Mouse (Mus musculus) embryonic facial prominence, embryonic 13.5 days (tissue): ENCODE measurements around the gene Exph5. TPM values are rescaled to one million over a fixed set of nuclear protein-coding genes. Genes with fewer than 3 reads are reported as not detected.

Experiments used
- ATAC-seq: fragments of 200-750 bp; cut with Nextera tagmentation; 2 replicates; pipeline ENCODE4 v1.8.0; 2017; ENCODE audit warnings: low read depth; ENCODE audit not compliant: insufficient number of reproducible peaks, insufficient read depth, low FRiP score, low TSS enrichment
- H3K27ac ChIP-seq: fragments of 300-500 bp; sonication (generic); 2 replicates; pipeline ENCODE4 v1.5.1; 2015; ENCODE audit warnings: moderate library complexity, mild to moderate bottlenecking, inconsistent platforms
- H3K27me3 ChIP-seq: fragments of 300-500 bp; sonication (generic); 2 replicates; pipeline ENCODE4 v1.6.1; 2015; ENCODE audit warnings: mild to moderate bottlenecking, inconsistent platforms
- H3K36me3 ChIP-seq: fragments of 300-500 bp; sonication (generic); 2 replicates; pipeline ENCODE4 v1.6.1; 2015; ENCODE audit warnings: mild to moderate bottlenecking, inconsistent platforms
- H3K4me1 ChIP-seq: fragments of 300-500 bp; sonication (generic); 2 replicates; pipeline ENCODE4 v1.6.1; 2015; ENCODE audit warnings: inconsistent platforms
- H3K4me2 ChIP-seq: fragments of 300-500 bp; sonication (generic); 2 replicates; pipeline ENCODE4 v1.6.1; 2015; ENCODE audit warnings: moderate library complexity, mild to moderate bottlenecking, inconsistent platforms
- H3K4me3 ChIP-seq: fragments of 300-500 bp; sonication (generic); 2 replicates; pipeline ENCODE4 v1.5.1; 2015; ENCODE audit warnings: mild to moderate bottlenecking, inconsistent platforms
- H3K9ac ChIP-seq: fragments of 300-500 bp; sonication (generic); 2 replicates; pipeline ENCODE4 v1.6.1; 2015; ENCODE audit warnings: mild to moderate bottlenecking, inconsistent platforms
- H3K9me3 ChIP-seq: fragments of 300-500 bp; sonication (generic); 2 replicates; pipeline ENCODE4 v1.6.1; 2016; ENCODE audit warnings: inconsistent platforms
- WGBS: fragments of 180-500 bp; shearing (Covaris S2); methylation state at CpG from one replicate; pipeline ENCODE4 v1.1.7; 2015; ENCODE audit warnings: mixed read lengths; 5-methylcytosine and 5-hydroxymethylcytosine counted together
- polyA plus RNA-seq: library from polyadenylated mRNA; unstranded; fragments of >200 nt; fragmentation: Nextera tagmentation; extraction: Ambion mirVana; gene quantifications from 2 replicates; pipeline ENCODE4 v1.2.1, GENCODE M21; 2015

The Exph5 gene
- polyA plus RNA-seq, 1 experiment from 2014 or later, result 1.5 TPM

DNA sequence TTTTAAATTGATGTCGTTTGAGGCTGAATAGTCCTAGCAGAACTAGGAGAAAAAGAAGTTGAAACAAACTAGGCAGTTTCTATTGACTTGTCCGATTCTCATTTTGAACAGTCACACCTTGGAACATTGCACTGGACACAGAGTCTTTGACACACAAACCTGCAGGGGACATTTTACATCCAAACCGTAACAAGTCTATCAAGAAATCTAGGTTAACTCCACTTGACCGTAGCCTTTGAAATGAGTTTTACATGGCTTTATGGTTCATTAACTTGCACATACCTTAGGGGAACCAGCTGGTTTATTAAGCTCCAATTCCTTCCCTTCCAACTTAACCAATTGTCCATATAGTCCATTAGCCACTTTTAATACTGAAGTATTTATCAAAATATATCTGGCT, 99.2 kb downstream of the Exph5 start:
- no peak overlapping the region for H3K4me2 ChIP-seq
- H3K27ac ChIP-seq, result no peak overlapping the region
- H3K4me3 ChIP-seq, result no peak overlapping the region
- H3K27me3 ChIP-seq, result no peaks in the 10 kb centered on the region
- WGBS, result 82% methylated on average over 4 of the region's 4 CpGs
- no peak for ATAC-seq
- H3K36me3 ChIP-seq, result peaks cover 5% of the 10 kb centered on the region; the same call in 1 of the 2 replicates
- H3K4me1 ChIP-seq, result peaks cover 22% of the 10 kb centered on the region
- no peaks in the 10 kb centered on the region for H3K9me3 ChIP-seq
- no peak overlapping the region for H3K9ac ChIP-seq

DNA sequence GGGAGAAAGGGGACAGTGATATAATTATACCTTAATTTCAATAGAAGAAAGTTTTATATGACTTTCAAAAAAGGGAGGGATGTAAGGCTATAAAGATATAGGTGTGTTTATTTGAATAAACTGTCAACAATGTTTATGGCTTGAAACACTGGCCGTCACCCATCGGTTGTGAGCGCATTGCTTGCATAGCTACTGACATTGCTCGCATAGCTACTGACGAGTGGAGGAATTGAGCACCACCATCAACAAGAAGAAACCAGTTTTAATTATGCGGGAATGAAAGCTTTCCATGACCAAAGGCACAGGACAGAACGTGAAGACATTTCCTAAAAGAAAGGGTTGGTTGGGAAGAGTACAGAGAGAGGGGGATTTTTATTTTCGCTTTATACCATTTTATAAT, 99.7 kb downstream of the Exph5 start:
- H3K27me3 ChIP-seq, result no peaks in the 10 kb centered on the region
- H3K4me2 ChIP-seq, result no peak overlapping the region
- ATAC-seq, result no peak
- no peak overlapping the region for H3K4me3 ChIP-seq
- no peak overlapping the region for H3K27ac ChIP-seq
- H3K9ac ChIP-seq, result no peak overlapping the region
- peaks cover 22% of the 10 kb centered on the region for H3K4me1 ChIP-seq
- H3K36me3 ChIP-seq, result peaks cover 5% of the 10 kb centered on the region; the same call in 1 of the 2 replicates
- 79% methylated on average over 8 of the region's 8 CpGs for WGBS
- H3K9me3 ChIP-seq, result no peaks in the 10 kb centered on the region

DNA sequence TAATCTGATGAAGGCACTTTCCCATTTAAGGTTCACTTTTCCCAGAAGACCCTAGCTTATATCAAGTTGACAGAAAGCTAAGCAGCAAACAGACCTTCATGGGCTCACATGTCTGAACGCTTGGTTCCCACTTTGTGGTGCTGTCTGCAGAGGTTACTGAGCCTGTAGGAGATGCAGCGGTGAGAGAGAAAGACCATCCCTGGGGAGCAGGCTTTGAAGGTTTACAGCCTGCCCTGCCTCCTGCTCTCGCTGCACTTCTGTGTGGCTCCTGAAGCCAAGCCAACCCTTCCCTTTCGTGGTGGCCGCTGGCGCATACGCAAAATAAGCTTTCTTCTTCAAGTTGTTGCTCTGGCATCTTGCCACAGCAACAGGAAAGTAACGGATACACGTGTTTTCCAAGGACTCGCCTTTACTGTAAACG, 100.8 kb downstream of the Exph5 start, which contains the start of gene 4930550C14Rik:
TSS of gene 4930550C14Rik (plus strand) at position 35 of the 421 bp plus-strand sequence.
- H3K4me1 ChIP-seq, result peaks cover 22% of the 10 kb centered on the region
- H3K9ac ChIP-seq, result peak within 1 kb of the TSS; percentile 44
- ATAC-seq, result no peak
- no peaks in the 10 kb centered on the region for H3K27me3 ChIP-seq
- H3K36me3 ChIP-seq, result peaks cover 5% of the 10 kb centered on the region; the same call in 1 of the 2 replicates
- peak within 1 kb of the TSS; percentile 14 for H3K4me3 ChIP-seq
- peak within 1 kb of the TSS; percentile 64 for H3K27ac ChIP-seq
- peak within 1 kb of the TSS; percentile 50 for H3K4me2 ChIP-seq
- no peaks in the 10 kb centered on the region for H3K9me3 ChIP-seq
- WGBS, result 25% methylated on average over 11 of the region's 11 CpGs

DNA sequence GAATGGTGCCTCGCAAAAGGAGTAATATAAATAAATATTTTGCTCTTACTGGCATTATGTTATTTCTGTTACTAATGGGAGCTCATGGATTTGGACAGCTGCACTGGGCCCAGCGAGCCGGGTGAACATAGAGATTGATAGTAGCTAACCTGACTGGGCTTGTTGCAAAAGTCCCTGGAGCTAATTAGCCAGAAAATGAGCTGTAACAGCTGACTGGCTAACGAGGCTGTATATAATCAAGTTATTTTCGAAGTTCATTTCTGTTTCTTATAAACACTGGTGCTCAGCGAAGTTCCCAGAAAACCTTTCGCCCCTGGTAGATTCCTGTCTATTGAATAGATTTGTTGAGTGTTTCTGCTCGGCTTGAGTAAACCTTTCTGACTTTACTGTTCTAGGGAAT, 101.5 kb downstream of the Exph5 start:
- peak overlapping the region; percentile 64 for H3K27ac ChIP-seq
- H3K27me3 ChIP-seq, result no peaks in the 10 kb centered on the region
- ATAC-seq, result no peak
- H3K4me1 ChIP-seq, result peaks cover 22% of the 10 kb centered on the region
- 0 out of 2 replicates have a peak overlapping the region, but pooled peaks have one; percentile 14 for H3K4me3 ChIP-seq
- no peak overlapping the region for H3K9ac ChIP-seq
- peak overlapping the region; percentile 50 for H3K4me2 ChIP-seq
- H3K9me3 ChIP-seq, result no peaks in the 10 kb centered on the region
- H3K36me3 ChIP-seq, result peaks cover 5% of the 10 kb centered on the region; the same call in 1 of the 2 replicates
- 51% methylated on average over 8 of the region's 8 CpGs for WGBS

DNA sequence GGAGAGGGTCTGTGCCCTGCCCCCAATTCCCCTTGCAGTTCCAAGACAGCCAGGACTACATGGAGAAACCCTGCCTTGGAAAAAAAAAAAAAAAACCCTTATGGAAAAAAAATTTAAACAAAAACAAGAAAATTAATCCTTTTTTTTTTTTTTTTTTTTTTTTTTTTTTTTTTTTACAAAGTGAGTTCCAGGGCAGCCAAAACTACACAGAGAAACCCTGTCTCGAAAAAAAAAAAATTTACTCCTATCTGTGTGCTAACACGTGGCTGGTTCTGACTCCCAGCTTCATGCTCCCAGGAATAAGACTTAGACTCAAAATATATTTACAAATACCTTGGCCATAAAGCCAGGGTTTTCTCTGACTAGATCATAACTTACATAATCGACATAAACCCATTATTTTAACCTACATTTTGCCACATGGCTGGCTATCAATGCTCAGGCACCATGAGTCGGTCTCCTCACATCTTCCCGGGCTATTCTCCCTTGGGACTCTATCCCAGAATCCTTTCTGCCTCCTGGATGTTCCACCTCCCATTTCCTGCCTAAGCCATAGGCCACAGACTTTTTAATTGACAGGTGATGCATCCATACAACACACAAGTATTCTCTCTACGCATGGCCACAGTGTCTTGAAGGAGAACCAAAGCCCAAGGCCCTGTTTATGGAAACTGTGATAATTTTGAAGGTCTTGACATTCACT, 102.7 kb downstream of the Exph5 start:
- Histone ChIP-seq H3K27me3 (no peaks in the 10 kb centered on the region), H3K27ac (no peak overlapping the region), H3K4me3 (no peak overlapping the region), H3K4me1 (peaks cover 22% of the 10 kb centered on the region), H3K9me3 (no peaks in the 10 kb centered on the region), H3K9ac (no peak overlapping the region), H3K36me3 (peaks cover 5% of the 10 kb centered on the region; the same call in 1 of the 2 replicates), H3K4me2 (peak overlapping the region; percentile 60; the same call in 1 of the 2 replicates)
- no peak for ATAC-seq
- WGBS, result 84% methylated on average over 6 of the region's 6 CpGs

DNA sequence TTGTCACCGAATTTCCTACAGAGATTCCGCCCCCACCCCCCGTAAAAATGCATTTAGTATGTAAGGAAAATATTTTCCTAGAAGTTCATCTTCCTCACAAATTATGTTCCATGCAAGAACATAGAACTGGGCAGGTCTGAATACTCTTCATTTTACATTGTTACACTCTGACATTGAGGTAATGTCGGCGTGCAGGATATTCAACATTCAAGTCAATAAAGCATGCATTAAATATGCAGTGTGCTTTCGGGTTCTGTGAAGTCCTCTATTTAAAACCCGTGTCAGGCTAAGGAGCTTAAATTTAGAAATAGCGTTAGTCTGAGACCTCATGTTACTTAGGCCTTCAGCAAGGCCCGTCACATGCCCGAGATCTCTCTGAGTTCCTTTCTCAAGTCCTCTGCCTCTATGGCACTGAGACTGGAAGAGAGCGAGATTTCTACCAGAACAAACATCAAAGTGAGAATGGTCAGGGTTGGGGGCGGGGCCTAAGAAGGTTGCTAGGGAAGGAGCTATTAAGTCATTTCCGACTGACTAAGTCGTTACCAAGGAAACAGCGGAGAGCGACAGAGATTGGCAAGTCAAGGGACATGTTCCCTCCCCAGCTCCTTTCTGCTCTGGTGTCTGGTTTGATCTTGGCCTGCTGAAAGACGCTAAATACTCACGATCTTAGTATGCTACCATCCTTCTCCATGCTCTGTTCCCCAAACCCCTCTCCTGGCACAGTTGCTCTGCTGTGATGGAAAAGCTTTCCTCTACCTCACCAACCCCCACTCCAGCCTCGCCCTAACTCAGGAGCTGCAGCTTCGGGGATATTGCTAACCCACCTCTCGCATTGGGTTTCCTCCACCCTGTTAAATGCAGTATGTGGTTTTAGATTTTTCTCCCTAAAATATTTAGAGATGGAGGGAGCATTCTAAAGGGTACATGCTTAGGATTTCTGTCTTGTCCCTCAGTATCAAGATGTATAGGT, 103.6 kb downstream of the Exph5 start:
- 26% methylated on average over 21 of the region's 21 CpGs for WGBS
- ATAC-seq, result peak; percentile 52

DNA sequence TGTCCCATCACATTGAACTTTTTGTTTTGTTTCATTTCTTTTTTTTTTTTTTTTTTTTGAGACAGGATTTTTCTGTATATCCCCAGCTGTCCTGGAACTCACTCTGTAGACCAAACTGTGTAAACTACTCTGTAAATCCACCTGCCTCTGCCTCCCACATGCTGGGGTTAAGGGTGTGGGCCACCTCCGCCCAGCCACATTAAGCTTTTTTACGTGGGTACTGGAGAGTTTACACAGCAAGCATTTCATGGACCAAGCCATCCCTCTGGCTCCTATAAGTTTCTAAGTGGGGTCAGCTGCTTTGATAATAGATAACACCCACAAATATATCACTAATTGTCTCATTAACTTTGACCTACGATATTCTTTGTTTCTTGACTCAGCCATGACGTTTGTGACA, 107.1 kb downstream of the Exph5 start:
- Histone ChIP-seq H3K4me1 (peaks cover 8% of the 10 kb centered on the region; the same call in 1 of the 2 replicates), H3K27ac (no peak overlapping the region), H3K9me3 (no peaks in the 10 kb centered on the region), H3K36me3 (no peaks in the 10 kb centered on the region), H3K9ac (no peak overlapping the region), H3K4me3 (no peak overlapping the region), H3K4me2 (no peak overlapping the region), H3K27me3 (no peaks in the 10 kb centered on the region)
- WGBS, result 87% methylated on average over 4 of the region's 4 CpGs
- no peak for ATAC-seq

More for the DNA sequence above, 103.6 kb downstream of the Exph5 start:
- H3K27ac ChIP-seq, result peak overlapping the region; percentile 78
- H3K9me3 ChIP-seq, result no peaks in the 10 kb centered on the region
- H3K27me3 ChIP-seq, result no peaks in the 10 kb centered on the region
- peak overlapping the region; percentile 60 for H3K4me2 ChIP-seq
- peak overlapping the region; percentile 66 for H3K9ac ChIP-seq
- H3K4me3 ChIP-seq, result peak overlapping the region; percentile 44
- H3K36me3 ChIP-seq, result no peaks in the 10 kb centered on the region
- H3K4me1 ChIP-seq, result peaks cover 22% of the 10 kb centered on the region

DNA sequence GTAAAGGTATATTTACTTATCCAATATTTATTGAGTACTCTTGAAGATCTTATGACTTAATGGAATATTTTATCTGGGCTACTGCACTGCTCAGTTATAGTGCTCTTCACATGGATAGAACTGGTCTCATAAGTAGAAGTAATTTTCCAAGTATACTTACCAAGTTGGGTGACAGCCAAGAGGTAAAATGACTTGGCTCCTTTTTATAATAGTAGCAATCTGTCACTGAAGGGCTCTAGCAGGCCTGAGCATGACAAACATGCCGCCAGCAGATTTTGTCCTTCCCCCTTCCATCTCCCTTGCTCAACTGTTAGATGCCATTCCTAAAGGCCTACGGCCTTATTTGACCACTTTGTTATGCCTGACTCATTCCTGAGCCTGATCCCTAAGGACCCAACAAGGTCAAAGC, 107.5 kb downstream of the Exph5 start:
- Histone ChIP-seq H3K27ac (no peak overlapping the region), H3K4me3 (no peak overlapping the region), H3K36me3 (no peaks in the 10 kb centered on the region), H3K27me3 (no peaks in the 10 kb centered on the region), H3K9me3 (no peaks in the 10 kb centered on the region), H3K9ac (no peak overlapping the region), H3K4me1 (peaks cover 8% of the 10 kb centered on the region; the same call in 1 of the 2 replicates), H3K4me2 (no peak overlapping the region)
- 84% methylated on average over 2 of the region's 2 CpGs for WGBS
- no peak for ATAC-seq

DNA sequence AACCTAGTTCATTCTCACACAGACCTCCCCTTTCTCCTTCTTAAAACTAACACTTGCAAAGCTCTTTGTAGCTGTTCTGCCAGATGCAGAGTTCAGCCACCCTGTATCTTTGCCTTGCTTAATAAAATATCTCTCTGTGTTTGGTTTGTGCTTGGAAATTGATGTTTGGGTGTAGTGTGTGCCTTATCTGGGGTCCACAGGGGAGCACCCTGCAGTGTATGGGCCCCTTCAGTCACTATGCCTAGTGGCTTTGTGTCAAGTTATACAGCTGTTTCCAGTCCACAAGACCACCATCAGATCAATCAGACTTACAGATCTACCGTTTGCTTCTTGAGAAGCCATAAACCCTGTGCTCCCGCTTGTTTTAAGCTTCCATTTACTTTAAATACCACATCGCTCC, 108.0 kb downstream of the Exph5 start:
- no peak overlapping the region for H3K27ac ChIP-seq
- peaks cover 7% of the 10 kb centered on the region; the same call in 1 of the 2 replicates for H3K4me1 ChIP-seq
- no peak overlapping the region for H3K4me2 ChIP-seq
- no peak overlapping the region for H3K4me3 ChIP-seq
- no peaks in the 10 kb centered on the region for H3K9me3 ChIP-seq
- H3K9ac ChIP-seq, result no peak overlapping the region
- H3K27me3 ChIP-seq, result no peaks in the 10 kb centered on the region
- 86% methylated on average over 3 of the region's 3 CpGs for WGBS
- H3K36me3 ChIP-seq, result no peaks in the 10 kb centered on the region
- ATAC-seq, result no peak

DNA sequence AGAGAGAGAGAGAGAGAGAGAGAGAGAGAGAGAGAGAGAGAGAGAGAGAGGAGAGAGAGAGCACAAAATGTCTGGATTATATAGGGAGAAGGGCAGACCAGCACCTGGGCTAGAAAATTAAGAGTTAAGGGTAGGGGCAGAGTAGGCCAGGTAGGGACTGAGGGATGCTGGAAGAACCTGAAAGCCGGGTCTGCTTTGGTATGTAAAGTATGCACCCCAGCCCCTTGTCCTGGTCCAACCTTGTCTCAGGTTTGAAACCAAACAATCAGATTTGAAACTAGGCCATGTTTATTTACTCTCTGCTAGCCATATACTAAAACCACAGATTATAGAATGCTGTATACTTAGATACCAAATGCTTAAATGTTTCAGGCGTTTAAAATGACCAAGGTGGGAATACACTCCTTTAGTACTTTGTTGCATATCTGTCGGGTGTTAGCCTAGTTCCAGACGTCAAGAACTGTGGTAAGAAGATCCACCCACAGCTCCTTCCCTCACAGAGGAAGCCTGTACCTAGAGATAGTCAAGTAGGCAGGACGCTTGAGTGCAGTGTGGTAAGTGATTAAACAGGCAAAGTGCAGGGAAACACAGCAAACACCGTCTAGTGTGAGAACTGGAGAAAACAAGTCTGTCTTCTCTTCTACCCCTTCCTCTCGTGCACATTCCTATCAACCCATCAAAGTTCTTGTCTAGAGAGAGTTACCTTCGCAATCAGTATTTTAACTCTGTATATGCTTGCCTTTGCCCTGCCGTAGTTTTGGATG, 120.8 kb downstream of the Exph5 start:
- no peaks in the 10 kb centered on the region for H3K27me3 ChIP-seq
- H3K27ac ChIP-seq, result no peak overlapping the region
- no peaks in the 10 kb centered on the region for H3K9me3 ChIP-seq
- H3K4me3 ChIP-seq, result no peak overlapping the region
- H3K4me1 ChIP-seq, result no peaks in the 10 kb centered on the region
- no peak overlapping the region for H3K4me2 ChIP-seq
- H3K9ac ChIP-seq, result no peak overlapping the region
- no peaks in the 10 kb centered on the region for H3K36me3 ChIP-seq
- 60% methylated on average over 9 of the region's 9 CpGs for WGBS
- ATAC-seq, result no peak

DNA sequence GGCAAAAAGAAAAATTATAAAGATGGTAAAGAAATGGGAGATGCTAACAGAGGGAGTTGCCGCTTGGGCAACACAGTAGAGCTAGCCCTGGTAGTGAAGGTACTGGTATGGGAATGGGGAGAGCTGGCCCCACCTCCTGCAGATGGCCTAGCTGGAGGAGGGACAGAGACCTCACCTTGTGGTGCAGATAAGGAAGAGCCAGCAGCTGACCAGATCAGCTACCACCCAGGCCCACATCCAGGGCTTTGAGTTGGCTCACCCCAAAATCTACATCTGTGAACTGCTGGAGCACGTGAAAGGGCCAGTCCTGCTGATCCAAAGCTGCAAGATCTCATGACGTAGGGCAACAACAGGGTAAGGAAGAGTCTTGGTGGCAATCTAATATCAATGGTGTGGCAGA, 125.3 kb downstream of the Exph5 start:
- Histone ChIP-seq H3K27me3 (no peaks in the 10 kb centered on the region), H3K4me2 (no peak overlapping the region), H3K9ac (no peak overlapping the region), H3K36me3 (no peaks in the 10 kb centered on the region), H3K4me3 (no peak overlapping the region), H3K9me3 (no peaks in the 10 kb centered on the region), H3K4me1 (no peaks in the 10 kb centered on the region), H3K27ac (no peak overlapping the region)
- ATAC-seq, result no peak
- 90% methylated on average over 3 of the region's 3 CpGs for WGBS
